Mouse (Mus musculus): ENCODE measurements at regions not wholly inside any gene's neighbourhood (a gene's known extent, or its start where the extent isn't known, plus 50 kb on each side); places are given as distances from the start of the nearest gene placed in this dataset.
"Not testable (repeated sequence)": the region's sequence is repeated elsewhere in the genome, so short reads cannot be mapped to it uniquely, and the experiment has no call there.

DNA sequence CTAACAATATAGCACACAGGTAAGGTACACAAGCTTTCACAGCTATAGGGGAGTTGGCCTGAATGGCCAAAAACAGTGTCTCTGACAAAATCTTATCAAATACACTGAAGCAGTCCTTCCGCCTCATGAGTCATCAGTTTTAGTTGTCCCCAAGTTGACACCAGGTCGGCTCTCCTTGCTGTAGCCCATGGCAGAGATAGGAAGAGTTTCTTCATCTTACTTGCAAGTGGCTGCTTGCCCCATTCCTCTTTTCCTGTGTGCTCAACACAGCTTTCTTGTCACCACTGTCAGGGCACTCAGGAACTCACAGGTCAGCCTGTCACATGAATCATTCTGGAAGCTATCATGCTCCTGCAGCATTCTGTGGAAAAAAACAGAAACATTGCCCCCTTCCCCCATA is 77.1 kb downstream of the Olfr721-ps1 start:
- not testable (repeated sequence) for H3K9ac ChIP-seq; ATAC-seq (ENCODE audit: insufficient read depth); H3K36me3 ChIP-seq (replicated peaks); H3K9me3 ChIP-seq (replicated peaks); H3K4me2 ChIP-seq; H3K27me3 ChIP-seq; H3K27ac ChIP-seq (replicated peaks); H3K4me3 ChIP-seq (replicated peaks); H3K4me1 ChIP-seq (replicated peaks)
- WGBS (ENCODE audit: insufficient replicate concordance) = 18% methylated on average over 2 of the region's 2 CpGs

DNA sequence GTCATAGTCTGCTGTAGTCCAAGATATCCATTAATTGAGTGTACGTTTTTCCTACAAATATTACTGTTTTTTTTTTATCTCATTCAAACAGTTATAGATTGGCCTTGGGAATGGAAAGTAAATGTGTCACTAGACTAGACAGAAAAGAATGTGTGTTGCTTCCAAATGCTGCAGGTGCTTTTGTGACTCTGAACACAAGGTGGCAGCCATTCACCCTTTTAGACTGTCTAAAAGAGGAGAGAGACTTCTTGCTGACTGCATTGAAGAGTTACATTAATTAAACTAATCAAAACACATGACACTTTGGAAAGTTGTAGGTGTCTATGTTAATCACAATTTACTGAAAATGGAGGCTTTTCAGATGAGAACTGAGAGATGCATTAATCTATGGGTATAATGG is 80.7 kb downstream of the Olfr721-ps1 start:
- Histone ChIP-seq H3K36me3 (replicated peaks) (no peaks in the 10 kb centered on the region), H3K4me3 (replicated peaks) (no peak overlapping the region), H3K9ac (no peak overlapping the region), H3K27ac (replicated peaks) (no peak overlapping the region), H3K9me3 (replicated peaks) (no peaks in the 10 kb centered on the region), H3K27me3 (no peaks in the 10 kb centered on the region), H3K4me1 (replicated peaks) (no peaks in the 10 kb centered on the region), H3K4me2 (no peak overlapping the region)
- ATAC-seq (ENCODE audit: insufficient read depth) = no peak
- 36% methylated on average over 1 of the region's 1 CpGs for WGBS (ENCODE audit: insufficient replicate concordance)

DNA sequence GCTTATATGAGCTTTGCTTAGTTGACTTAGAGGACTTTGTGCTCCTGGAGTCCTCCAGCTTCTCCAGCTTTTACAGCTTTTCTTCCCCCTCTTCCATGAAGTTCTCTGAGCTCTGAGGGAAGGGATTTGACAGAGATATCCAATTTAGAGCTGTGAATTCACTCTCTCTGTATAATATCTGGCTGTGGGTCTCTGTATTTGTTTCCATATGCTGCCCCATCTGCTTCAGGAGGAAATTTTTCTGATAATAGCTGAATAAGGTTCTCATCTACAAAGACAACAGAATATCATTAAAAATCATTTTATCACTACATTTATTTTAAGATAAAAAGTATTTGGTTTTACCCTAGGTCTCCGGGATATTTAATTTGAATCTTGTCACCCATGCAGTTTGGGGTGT is 85.3 kb downstream of the Olfr721-ps1 start:
- ATAC-seq (ENCODE audit: insufficient read depth) = no peak
- H3K9ac ChIP-seq = no peak overlapping the region
- no peak overlapping the region for H3K27ac ChIP-seq (replicated peaks)
- H3K27me3 ChIP-seq = no peaks in the 10 kb centered on the region
- no peaks in the 10 kb centered on the region for H3K36me3 ChIP-seq (replicated peaks)
- H3K4me2 ChIP-seq = no peak overlapping the region
- no peaks in the 10 kb centered on the region for H3K4me1 ChIP-seq (replicated peaks)
- 68% methylated on average over 1 of the region's 1 CpGs for WGBS (ENCODE audit: insufficient replicate concordance)
- H3K4me3 ChIP-seq (replicated peaks) = no peak overlapping the region
- no peaks in the 10 kb centered on the region for H3K9me3 ChIP-seq (replicated peaks)

DNA sequence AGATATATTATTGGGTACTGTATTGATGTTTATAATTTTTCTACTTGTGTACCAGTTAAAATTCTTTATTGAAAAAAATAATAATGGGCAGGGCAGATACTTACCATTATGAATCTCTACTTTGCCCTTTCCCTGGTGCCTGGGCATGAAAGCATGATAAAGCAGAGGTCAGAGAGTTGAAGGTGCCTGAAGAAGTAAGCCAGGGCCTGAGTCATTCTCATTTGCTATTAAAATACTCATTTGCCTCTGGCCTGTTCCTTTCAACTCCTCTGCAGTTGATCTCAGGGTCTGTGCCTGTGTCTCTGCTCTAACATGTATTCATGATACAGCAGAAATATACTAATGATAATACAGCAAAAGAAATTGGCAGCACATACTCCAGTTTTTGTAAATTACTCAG is 89.4 kb downstream of the Olfr721-ps1 start:
- Histone ChIP-seq H3K9ac (no peak overlapping the region), H3K4me2 (no peak overlapping the region), H3K27me3 (no peaks in the 10 kb centered on the region), H3K4me3 (replicated peaks) (no peak overlapping the region), H3K9me3 (replicated peaks) (no peaks in the 10 kb centered on the region), H3K36me3 (replicated peaks) (no peaks in the 10 kb centered on the region), H3K4me1 (replicated peaks) (no peaks in the 10 kb centered on the region), H3K27ac (replicated peaks) (no peak overlapping the region)
- no peak for ATAC-seq (ENCODE audit: insufficient read depth)

DNA sequence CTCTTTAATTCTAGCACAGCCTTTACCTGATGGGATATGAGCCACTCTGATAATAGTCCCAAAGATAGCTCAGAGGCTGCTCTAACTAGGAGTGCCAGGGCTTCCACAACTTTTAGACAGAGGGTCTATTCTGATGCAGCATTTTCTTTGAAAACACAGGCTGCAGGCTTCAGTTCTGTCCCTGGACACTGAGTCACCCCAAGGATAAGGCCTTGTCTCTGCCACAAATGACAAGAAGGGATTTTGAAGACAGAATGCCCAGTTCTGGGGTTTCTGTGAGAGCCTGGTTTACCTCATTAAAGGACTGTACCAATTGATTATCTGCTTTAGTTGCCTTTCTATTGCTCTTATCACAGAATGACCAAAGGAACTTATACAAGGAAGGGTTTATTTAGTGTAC is 90.9 kb downstream of the Olfr721-ps1 start:
- no peak overlapping the region for H3K4me3 ChIP-seq (replicated peaks)
- H3K4me2 ChIP-seq = no peak overlapping the region
- H3K4me1 ChIP-seq (replicated peaks) = no peaks in the 10 kb centered on the region
- no peaks in the 10 kb centered on the region for H3K9me3 ChIP-seq (replicated peaks)
- no peak for ATAC-seq (ENCODE audit: insufficient read depth)
- H3K36me3 ChIP-seq (replicated peaks) = no peaks in the 10 kb centered on the region
- no peak overlapping the region for H3K9ac ChIP-seq
- H3K27me3 ChIP-seq = no peaks in the 10 kb centered on the region
- H3K27ac ChIP-seq (replicated peaks) = no peak overlapping the region

DNA sequence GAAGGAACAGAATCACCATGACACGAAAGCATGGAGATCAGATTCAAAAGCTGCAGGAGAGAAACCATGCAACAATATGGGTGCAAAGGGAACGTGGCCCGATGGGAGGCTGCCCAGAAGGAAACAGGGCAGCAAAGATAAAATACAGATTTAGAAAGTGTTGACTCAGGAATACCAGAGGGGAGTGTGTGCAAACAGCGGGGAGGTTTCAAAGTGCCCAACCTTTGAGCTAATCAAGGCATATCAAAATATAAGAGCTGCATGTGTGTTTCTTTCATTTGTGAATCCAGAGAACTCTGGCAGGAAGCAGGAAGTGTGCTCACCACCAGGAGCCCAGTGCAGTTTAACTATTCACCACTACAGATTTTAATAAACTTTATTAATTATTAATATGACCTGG is 110.8 kb downstream of the Olfr721-ps1 start:
- no peak for ATAC-seq (ENCODE audit: insufficient read depth)
- Histone ChIP-seq H3K9ac (no peak overlapping the region), H3K9me3 (replicated peaks) (no peaks in the 10 kb centered on the region), H3K4me2 (no peak overlapping the region), H3K27me3 (no peaks in the 10 kb centered on the region), H3K4me1 (replicated peaks) (no peaks in the 10 kb centered on the region), H3K27ac (replicated peaks) (no peak overlapping the region), H3K36me3 (replicated peaks) (no peaks in the 10 kb centered on the region), H3K4me3 (replicated peaks) (no peak overlapping the region)
- 32% methylated on average over 4 of the region's 4 CpGs for WGBS (ENCODE audit: insufficient replicate concordance)

DNA sequence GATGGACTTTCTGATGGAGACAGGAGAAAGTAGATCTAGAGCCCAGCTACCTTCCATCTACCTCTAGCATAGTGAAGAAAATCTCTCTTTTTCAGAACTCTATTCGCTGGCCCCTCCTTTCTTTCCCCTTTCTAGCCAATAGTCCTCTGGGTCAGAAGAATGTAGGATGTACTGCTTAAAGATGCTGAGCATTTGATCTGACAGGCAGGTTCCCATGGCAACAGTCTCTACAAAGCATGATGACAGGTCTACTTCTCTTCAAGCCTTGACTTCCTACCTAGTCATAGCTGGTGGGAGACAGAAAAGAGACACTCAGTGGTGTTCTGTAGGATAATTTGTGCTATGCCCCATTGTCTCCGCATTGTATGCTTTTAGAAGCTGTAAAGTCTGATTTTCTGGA is 112.0 kb downstream of the Olfr721-ps1 start:
- Histone ChIP-seq H3K36me3 (replicated peaks) (no peaks in the 10 kb centered on the region), H3K9ac (no peak overlapping the region), H3K27me3 (no peaks in the 10 kb centered on the region), H3K4me1 (replicated peaks) (no peaks in the 10 kb centered on the region), H3K4me2 (no peak overlapping the region), H3K27ac (replicated peaks) (no peak overlapping the region), H3K9me3 (replicated peaks) (no peaks in the 10 kb centered on the region), H3K4me3 (replicated peaks) (no peak overlapping the region)
- ATAC-seq (ENCODE audit: insufficient read depth) = no peak
- 42% methylated on average over 2 of the region's 2 CpGs for WGBS (ENCODE audit: insufficient replicate concordance)

DNA sequence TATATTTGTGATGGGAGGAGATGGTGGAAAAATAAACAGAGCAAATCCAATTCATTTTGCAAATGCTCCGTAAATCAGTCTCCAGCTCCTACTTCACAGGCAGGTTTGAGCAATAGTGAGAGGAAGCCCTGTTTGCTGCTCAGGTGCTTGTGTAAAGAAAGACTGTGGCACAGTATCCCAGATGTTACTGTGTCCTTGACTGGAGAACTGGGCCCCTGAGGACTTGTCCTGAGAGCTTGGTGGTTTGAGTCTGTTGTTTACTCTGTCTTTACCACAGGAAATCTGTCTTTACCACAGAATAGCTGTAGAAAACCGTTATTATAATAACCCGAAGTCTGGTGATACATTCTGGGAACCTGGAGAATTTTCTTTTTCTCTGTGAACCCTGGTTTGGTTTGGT is 112.4 kb downstream of the Olfr721-ps1 start:
- 23% methylated on average over 3 of the region's 3 CpGs for WGBS (ENCODE audit: insufficient replicate concordance)
- no peak overlapping the region for H3K9ac ChIP-seq
- H3K27ac ChIP-seq (replicated peaks) = no peak overlapping the region
- H3K36me3 ChIP-seq (replicated peaks) = no peaks in the 10 kb centered on the region
- ATAC-seq (ENCODE audit: insufficient read depth) = no peak
- no peaks in the 10 kb centered on the region for H3K9me3 ChIP-seq (replicated peaks)
- no peak overlapping the region for H3K4me2 ChIP-seq
- H3K4me3 ChIP-seq (replicated peaks) = no peak overlapping the region
- H3K4me1 ChIP-seq (replicated peaks) = no peaks in the 10 kb centered on the region
- H3K27me3 ChIP-seq = no peaks in the 10 kb centered on the region

DNA sequence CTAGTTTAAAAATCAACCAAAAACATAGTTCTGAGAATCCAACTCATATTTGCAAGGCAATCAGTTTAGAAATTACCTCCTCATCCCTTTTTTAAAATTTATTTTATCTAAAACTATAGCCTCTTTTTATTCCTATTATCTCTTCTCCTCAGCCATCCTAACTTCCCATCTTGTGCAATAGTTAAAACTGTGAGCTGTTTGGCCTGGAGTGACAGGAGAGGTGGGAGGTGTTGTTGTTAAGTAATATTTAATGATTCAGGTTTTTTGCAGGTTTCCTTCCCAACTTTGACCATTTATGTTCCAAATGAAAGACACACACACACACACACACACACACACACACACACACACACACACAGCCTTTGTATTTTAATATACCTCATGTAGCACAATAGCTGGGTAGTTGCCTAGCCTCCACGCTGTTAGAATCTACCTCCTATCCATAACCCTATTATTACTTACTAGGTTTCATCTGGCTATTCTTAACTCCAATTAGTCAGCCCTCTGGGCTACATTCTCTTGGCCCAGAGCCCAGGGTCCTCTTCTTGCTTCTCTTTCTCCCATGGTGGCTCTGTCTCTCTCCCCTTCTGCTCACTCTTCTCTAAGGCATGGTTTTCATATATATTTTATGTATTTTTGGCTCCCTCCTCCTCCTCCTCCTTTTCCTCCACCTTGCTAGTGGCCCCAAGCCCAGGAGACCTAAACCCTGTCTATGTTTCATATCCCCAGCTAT is 113.5 kb downstream of the Olfr721-ps1 start:
- H3K9me3 ChIP-seq (replicated peaks) = no peaks in the 10 kb centered on the region
- WGBS (ENCODE audit: insufficient replicate concordance) = 57% methylated on average over 1 of the region's 1 CpGs

DNA sequence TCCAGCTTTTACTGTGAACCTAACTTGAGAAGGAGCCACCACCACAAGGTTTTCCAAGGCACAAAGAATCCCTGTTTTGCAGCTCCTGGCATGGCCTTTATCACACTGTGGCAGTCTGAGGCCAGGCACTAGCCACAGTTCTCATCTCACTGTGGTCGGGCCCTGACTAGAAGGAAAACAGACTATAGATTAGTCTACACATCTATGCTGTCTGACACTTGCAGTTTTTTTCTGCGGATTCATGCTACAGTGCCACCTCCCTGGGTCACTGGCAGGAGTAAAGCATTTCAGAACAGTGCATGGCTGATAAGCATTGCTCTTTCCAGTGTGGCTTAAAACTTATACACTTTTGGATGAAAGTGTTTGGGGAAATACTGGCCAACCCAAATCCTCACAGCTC is 114.3 kb downstream of the Olfr721-ps1 start:
- H3K27ac ChIP-seq (replicated peaks) = no peak overlapping the region
- H3K4me1 ChIP-seq (replicated peaks) = no peaks in the 10 kb centered on the region
- WGBS (ENCODE audit: insufficient replicate concordance) = 16% methylated on average over 2 of the region's 2 CpGs
- ATAC-seq (ENCODE audit: insufficient read depth) = no peak
- no peaks in the 10 kb centered on the region for H3K36me3 ChIP-seq (replicated peaks)
- no peak overlapping the region for H3K9ac ChIP-seq
- H3K27me3 ChIP-seq = no peaks in the 10 kb centered on the region
- no peak overlapping the region for H3K4me3 ChIP-seq (replicated peaks)
- no peak overlapping the region for H3K4me2 ChIP-seq
- H3K9me3 ChIP-seq (replicated peaks) = no peaks in the 10 kb centered on the region

More for the DNA sequence above, 113.5 kb downstream of the Olfr721-ps1 start:
- Histone ChIP-seq H3K4me2 (no peak overlapping the region), H3K9ac (no peak overlapping the region), H3K4me3 (replicated peaks) (no peak overlapping the region), H3K36me3 (replicated peaks) (no peaks in the 10 kb centered on the region), H3K27me3 (no peaks in the 10 kb centered on the region), H3K4me1 (replicated peaks) (no peaks in the 10 kb centered on the region), H3K27ac (replicated peaks) (no peak overlapping the region)
- ATAC-seq (ENCODE audit: insufficient read depth) = no peak

DNA sequence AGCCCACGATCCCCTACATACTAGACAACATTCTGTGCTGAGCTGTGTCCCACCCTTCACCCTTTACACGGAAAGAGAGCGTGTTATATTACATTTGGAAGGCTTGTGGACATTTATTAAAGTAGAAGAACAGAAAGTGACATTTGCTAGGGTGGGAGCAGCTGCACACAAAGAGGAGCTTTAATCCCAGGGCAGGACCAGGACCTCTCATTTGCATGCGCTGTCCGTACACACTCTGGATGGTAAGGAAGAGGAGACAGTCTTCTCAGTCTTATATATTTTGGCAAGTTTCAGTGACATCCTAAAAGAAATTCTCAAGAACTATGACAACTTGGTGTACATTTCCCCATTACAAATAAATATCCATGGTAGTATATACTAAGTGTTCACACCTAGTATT is 114.8 kb downstream of the Olfr721-ps1 start:
- Histone ChIP-seq H3K27me3 (no peaks in the 10 kb centered on the region), H3K36me3 (replicated peaks) (no peaks in the 10 kb centered on the region), H3K27ac (replicated peaks) (no peak overlapping the region), H3K4me3 (replicated peaks) (no peak overlapping the region), H3K9ac (no peak overlapping the region), H3K9me3 (replicated peaks) (no peaks in the 10 kb centered on the region), H3K4me1 (replicated peaks) (no peaks in the 10 kb centered on the region), H3K4me2 (no peak overlapping the region)
- 61% methylated on average over 5 of the region's 5 CpGs for WGBS (ENCODE audit: insufficient replicate concordance)
- no peak for ATAC-seq (ENCODE audit: insufficient read depth)

DNA sequence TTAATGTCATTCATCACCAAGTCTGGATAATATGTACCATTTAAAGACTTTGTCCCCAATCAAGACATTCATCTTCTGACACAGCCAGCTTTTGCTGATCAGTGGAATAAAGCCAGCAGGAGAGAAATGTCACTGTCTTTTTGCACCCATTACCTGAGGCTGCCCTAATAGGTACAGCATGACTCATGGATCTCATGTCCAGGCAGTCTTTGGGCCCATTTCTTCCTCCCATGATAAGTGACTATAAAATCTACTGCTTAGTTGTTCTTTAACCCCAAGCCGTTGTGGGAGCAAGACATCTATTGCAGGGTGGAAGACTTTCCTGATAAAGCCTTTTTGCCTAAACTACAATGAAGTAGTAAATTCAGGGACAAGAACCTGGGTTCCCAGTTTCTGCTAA is 116.9 kb downstream of the Olfr721-ps1 start:
- no peaks in the 10 kb centered on the region for H3K36me3 ChIP-seq (replicated peaks)
- no peak overlapping the region for H3K4me2 ChIP-seq
- H3K9ac ChIP-seq = no peak overlapping the region
- H3K9me3 ChIP-seq (replicated peaks) = no peaks in the 10 kb centered on the region
- no peaks in the 10 kb centered on the region for H3K4me1 ChIP-seq (replicated peaks)
- H3K27me3 ChIP-seq = no peaks in the 10 kb centered on the region
- ATAC-seq (ENCODE audit: insufficient read depth) = no peak
- 33% methylated on average over 1 of the region's 1 CpGs for WGBS (ENCODE audit: insufficient replicate concordance)
- H3K27ac ChIP-seq (replicated peaks) = no peak overlapping the region
- no peak overlapping the region for H3K4me3 ChIP-seq (replicated peaks)

All from liver, embryonic 15.5 days (tissue).